Mouse (Mus musculus) liver, embryonic 16.5 days (tissue): ENCODE data around the gene Eef1akmt3. TPM values are rescaled to one million over a fixed set of nuclear protein-coding genes. Genes with fewer than 3 reads are reported as not detected.

Source experiments
- ATAC-seq: fragments of 200-750 bp; cut with Nextera tagmentation; 2 replicates; pipeline ENCODE4 v1.8.0; 2017; ENCODE audit warnings: low read depth, mild to moderate bottlenecking, moderate number of reproducible peaks, moderate library complexity
- H3K27ac ChIP-seq: fragments of 300-500 bp; sonication (generic); 2 replicates; pipeline ENCODE4 v1.5.1; 2014; ENCODE audit warnings: mild to moderate bottlenecking, low read length
- H3K27me3 ChIP-seq: fragments of 300-500 bp; sonication (generic); 2 replicates; pipeline ENCODE4 v1.6.1; 2014; ENCODE audit warnings: low read depth, low read length, mixed read lengths; ENCODE audit not compliant: control insufficient read depth, insufficient read depth
- H3K36me3 ChIP-seq: fragments of 300-500 bp; sonication (generic); 2 replicates; pipeline ENCODE4 v1.6.1; 2014; ENCODE audit warnings: mild to moderate bottlenecking; ENCODE audit not compliant: control insufficient read depth, insufficient read depth
- H3K4me1 ChIP-seq: fragments of 300-500 bp; sonication (generic); 2 replicates; pipeline ENCODE4 v1.6.1; 2014; ENCODE audit warnings: low read depth, low read length, mixed read lengths; ENCODE audit not compliant: control insufficient read depth
- H3K4me2 ChIP-seq: fragments of 300-500 bp; sonication (generic); 2 replicates; pipeline ENCODE4 v1.6.1; 2014; ENCODE audit warnings: low read depth, low read length, mixed read lengths
- H3K4me3 ChIP-seq: fragments of 300-500 bp; sonication (generic); 2 replicates; pipeline ENCODE4 v1.5.1; 2014; ENCODE audit warnings: low read depth, mild to moderate bottlenecking, low read length
- H3K9ac ChIP-seq: fragments of 300-500 bp; sonication (generic); 2 replicates; pipeline ENCODE4 v1.6.1; 2014; ENCODE audit warnings: low read depth, low read length
- H3K9me3 ChIP-seq: fragments of 300-500 bp; sonication (generic); replicated peaks from 2 replicates; pipeline ENCODE4 v1.6.1; 2016; ENCODE audit warnings: low read length; ENCODE audit not compliant: control insufficient read depth
- WGBS: fragments of 180-500 bp; shearing (Covaris S2); extraction: QIAGEN DNeasy Blood & Tissue Kit; methylation state at CpG from one replicate; pipeline ENCODE4 v1.1.7; 2014; ENCODE audit not compliant: insufficient replicate concordance; 5-methylcytosine and 5-hydroxymethylcytosine counted together
- polyA plus RNA-seq: library from polyadenylated mRNA; unstranded; fragments of >200 nt; fragmentation: Nextera tagmentation; extraction: Ambion mirVana; gene quantifications from 2 replicates; pipeline ENCODE4 v1.2.1, GENCODE M21; 2015

Gene Eef1akmt3
- polyA plus RNA-seq, 1 experiment from 2014 or later = 0.21 TPM

DNA sequence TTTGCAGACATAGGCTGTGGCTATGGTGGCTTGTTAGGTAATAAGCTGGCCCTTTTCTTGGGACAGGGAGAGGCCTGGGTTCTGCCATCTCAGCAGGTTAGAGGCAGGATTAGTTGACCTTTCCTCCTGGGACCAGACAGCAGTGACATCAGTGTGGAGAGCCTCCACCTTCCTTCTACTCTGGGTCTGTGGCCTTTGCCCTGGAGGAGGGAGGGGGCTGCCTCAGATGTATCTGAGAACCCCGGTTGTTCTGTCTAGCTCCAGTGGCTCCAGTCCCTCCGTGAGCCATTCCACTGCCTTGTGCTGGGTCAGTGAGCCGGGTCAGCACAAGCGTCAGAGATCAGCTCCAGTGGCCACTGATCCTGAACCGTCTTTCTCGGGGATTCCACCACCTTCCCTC lies 1.9 kb upstream of the Eef1akmt3 start:
- peaks cover 17% of the 10 kb centered on the region for H3K4me1 ChIP-seq
- no peak overlapping the region for H3K27ac ChIP-seq
- H3K4me3 ChIP-seq = no peak overlapping the region
- no peak for ATAC-seq
- no peak overlapping the region for H3K9ac ChIP-seq
- H3K9me3 ChIP-seq = no peaks in the 10 kb centered on the region
- H3K36me3 ChIP-seq = no peaks in the 10 kb centered on the region
- H3K27me3 ChIP-seq = peaks cover 34% of the 10 kb centered on the region
- WGBS = 68% methylated on average over 6 of the region's 6 CpGs
- no peak overlapping the region for H3K4me2 ChIP-seq

DNA sequence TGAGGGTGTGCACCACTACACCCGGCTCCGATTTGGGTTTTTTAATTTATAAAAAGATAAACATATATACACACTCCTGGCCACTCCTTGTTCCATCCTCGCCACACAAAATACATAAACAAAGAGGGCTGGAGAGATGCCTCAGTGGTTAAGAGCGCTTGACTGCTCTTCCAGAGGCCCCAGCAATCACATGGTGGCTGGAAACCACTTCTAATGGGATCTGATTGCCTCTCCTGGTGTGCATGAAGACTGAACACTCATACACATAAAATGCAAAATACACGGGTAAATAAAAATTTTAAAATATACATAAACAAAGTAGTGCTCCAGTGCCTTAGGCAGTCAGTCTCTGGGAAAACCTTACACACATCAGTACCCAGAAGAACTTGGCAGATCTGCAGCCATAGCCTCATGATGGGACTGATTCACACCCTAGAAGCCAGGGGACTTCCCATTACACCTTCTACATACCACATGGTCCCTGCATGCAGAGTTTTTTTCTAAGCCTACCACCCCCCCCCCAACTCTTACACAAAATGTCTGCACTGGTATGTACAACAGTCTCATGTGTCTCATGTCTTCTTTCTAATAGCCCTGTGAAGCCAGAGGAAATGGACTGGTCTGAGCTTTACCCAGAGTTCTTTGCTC lies 1.3 kb upstream of the Eef1akmt3 start:
- Histone ChIP-seq H3K9me3 (no peaks in the 10 kb centered on the region), H3K27ac (peak overlapping the region; percentile 46), H3K36me3 (no peaks in the 10 kb centered on the region), H3K4me2 (peak overlapping the region; percentile 93), H3K4me3 (peak overlapping the region; percentile 81), H3K4me1 (peaks cover 17% of the 10 kb centered on the region), H3K27me3 (peaks cover 28% of the 10 kb centered on the region), H3K9ac (peak overlapping the region; percentile 63)
- 13% methylated on average over 5 of the region's 5 CpGs for WGBS
- ATAC-seq = no peak

DNA sequence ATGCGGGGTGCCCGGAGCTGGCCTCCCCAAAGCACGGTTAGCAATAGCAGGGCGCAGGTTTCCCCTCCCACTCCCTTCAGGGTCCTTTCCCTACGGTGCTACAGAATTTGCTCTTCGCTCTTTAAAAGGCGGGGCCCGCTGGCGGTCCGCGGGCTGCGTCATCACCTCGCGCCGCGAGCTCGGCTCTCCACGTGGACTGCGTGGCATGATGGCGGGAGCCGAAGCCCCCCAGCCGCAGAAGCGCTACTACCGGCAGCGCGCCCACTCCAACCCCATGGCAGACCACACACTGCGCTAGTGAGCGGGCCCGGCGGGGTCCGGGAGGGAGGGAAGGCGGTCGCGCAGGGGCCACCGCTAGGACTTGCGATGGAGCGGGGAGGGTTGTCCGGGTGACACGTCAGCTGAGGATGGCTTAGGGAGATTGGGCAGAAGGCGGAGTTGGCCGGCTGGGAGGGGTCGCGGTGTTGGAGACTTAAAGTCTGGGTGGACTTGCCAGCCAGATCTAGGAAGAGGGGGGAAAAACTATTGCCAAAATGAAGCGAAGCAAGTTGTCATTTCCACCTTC lies 543 bp upstream of the Eef1akmt3 start:
- Histone ChIP-seq H3K4me2 (peak overlapping the region; percentile 93), H3K36me3 (no peaks in the 10 kb centered on the region), H3K9me3 (no peaks in the 10 kb centered on the region), H3K27me3 (peaks cover 28% of the 10 kb centered on the region), H3K4me1 (peaks cover 17% of the 10 kb centered on the region), H3K9ac (peak overlapping the region; percentile 63), H3K4me3 (peak overlapping the region; percentile 81), H3K27ac (no peak overlapping the region)
- under 1% methylated on average over 44 of the region's 44 CpGs for WGBS
- peak; percentile 82 for ATAC-seq

DNA sequence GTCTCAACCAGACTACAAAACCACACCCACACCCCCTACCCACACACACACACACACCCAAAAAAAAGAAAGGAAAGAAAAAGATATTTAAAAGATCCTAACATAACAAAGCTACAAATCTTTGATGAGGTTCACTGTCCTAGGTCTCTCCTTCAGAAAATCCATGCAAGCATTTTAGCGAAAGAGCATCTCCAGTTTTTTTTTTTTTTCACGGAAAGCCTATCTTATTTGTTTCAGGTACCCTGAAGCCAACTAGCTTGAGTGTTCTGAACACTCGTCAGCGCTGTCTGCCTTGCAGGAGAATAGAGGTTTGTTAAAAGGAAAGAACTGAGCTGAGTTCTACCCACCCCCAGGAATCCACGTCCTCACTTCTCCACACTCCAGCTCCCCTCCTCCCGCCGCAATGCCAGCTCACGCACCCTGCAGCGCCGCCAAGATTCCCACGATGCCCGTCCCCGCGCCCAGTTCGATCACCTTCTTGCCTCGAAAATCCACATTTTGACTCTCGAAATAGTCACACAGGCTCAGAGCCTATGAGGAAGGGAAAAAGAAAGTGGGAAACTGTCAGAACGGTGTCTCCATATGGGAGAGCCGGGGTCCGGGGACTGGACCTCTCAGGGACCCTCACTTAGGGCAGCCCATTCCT lies 621 bp downstream of the Eef1akmt3 start:
- no peak for ATAC-seq
- H3K27me3 ChIP-seq = peaks cover 28% of the 10 kb centered on the region
- H3K9me3 ChIP-seq = no peaks in the 10 kb centered on the region
- no peaks in the 10 kb centered on the region for H3K36me3 ChIP-seq
- H3K27ac ChIP-seq = no peak overlapping the region
- H3K4me2 ChIP-seq = peak overlapping the region; percentile 93
- peak overlapping the region; percentile 63 for H3K9ac ChIP-seq
- WGBS = 1% methylated on average over 20 of the region's 20 CpGs
- peak overlapping the region; percentile 81 for H3K4me3 ChIP-seq
- H3K4me1 ChIP-seq = peaks cover 17% of the 10 kb centered on the region

DNA sequence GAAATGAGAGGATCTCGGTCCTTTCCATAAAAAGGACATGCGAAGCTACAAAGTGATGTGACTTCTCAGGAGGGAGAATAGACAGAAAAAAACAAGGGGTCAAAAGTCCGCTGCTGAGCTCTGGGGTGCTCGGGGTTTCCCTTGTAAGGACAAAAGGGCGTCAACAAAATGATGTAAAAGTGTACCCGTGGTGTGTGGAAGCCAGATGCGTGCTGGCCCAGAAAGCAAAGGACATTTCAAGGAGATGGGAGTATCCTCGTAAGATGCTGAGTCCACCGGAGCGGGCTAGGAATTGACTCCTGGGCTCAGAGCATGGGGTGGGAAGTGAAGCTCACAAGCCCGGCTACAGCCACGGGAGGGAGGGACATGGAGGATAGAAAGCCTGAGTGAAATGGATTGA lies 3.7 kb downstream of the Eef1akmt3 start:
- ATAC-seq = no peak
- H3K4me2 ChIP-seq = no peak overlapping the region
- no peaks in the 10 kb centered on the region for H3K36me3 ChIP-seq
- H3K4me1 ChIP-seq = peaks cover 13% of the 10 kb centered on the region
- H3K27ac ChIP-seq = no peak overlapping the region
- H3K9ac ChIP-seq = no peak overlapping the region
- peaks cover 28% of the 10 kb centered on the region for H3K27me3 ChIP-seq
- WGBS = 65% methylated on average over 12 of the region's 12 CpGs
- H3K4me3 ChIP-seq = no peak overlapping the region
- H3K9me3 ChIP-seq = no peaks in the 10 kb centered on the region

DNA sequence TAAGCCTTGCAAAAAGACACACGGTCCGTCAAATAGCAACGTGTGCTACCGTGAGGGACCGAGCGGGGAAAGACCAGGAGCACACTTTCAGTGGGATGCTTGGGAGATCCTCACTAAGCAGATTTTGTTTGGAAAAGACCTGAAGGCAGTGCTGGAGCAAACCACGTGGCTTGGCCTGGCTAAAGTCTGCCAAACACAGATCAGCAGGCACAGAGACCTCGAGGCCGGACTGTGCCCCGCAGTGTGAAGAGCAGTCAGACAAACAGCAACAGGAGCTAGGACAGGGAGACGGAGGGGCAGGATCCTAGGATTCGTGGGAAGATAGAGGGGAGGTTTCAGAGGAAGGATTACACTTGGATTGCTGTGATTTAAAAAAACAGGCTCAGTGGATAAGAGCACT lies 5.0 kb downstream of the Eef1akmt3 start:
- peak; percentile 48; the same call in 1 of the 2 replicates for ATAC-seq
- no peak overlapping the region for H3K4me2 ChIP-seq
- 71% methylated on average over 12 of the region's 12 CpGs for WGBS
- H3K4me3 ChIP-seq = no peak overlapping the region
- no peaks in the 10 kb centered on the region for H3K9me3 ChIP-seq
- H3K36me3 ChIP-seq = no peaks in the 10 kb centered on the region
- H3K9ac ChIP-seq = no peak overlapping the region
- H3K4me1 ChIP-seq = peaks cover 5% of the 10 kb centered on the region
- no peak overlapping the region for H3K27ac ChIP-seq
- peaks cover 25% of the 10 kb centered on the region for H3K27me3 ChIP-seq

DNA sequence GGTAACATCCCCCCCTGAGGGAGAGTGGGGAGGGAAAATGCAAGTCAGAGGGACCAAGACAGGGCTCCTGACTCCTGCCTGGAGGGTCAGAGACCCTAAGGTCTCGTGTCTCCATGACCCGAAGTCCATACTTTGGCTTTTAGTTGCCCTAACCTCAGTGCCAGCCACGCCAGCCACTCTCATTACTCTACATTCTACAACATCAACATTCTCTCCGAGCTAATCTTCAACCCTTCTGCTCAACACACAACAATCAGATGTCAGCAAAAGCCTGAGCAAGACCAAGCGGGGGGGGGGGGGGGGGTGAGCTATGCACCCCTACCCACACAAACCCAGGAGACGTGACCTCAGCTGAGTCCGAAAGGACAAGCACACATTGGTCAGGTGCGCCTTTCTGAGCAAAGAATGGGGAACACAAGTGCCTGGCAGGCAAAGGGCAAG lies 8.0 kb downstream of the Eef1akmt3 start:
- no peak overlapping the region for H3K4me2 ChIP-seq
- H3K4me3 ChIP-seq = no peak overlapping the region
- no peak for ATAC-seq
- H3K9ac ChIP-seq = no peak overlapping the region
- no peaks in the 10 kb centered on the region for H3K9me3 ChIP-seq
- no peak overlapping the region for H3K27ac ChIP-seq
- WGBS = 57% methylated on average over 8 of the region's 8 CpGs
- H3K36me3 ChIP-seq = no peaks in the 10 kb centered on the region
- peaks cover 6% of the 10 kb centered on the region; the same call in 1 of the 2 replicates for H3K4me1 ChIP-seq
- H3K27me3 ChIP-seq = no peaks in the 10 kb centered on the region; the same call in 1 of the 2 replicates

DNA sequence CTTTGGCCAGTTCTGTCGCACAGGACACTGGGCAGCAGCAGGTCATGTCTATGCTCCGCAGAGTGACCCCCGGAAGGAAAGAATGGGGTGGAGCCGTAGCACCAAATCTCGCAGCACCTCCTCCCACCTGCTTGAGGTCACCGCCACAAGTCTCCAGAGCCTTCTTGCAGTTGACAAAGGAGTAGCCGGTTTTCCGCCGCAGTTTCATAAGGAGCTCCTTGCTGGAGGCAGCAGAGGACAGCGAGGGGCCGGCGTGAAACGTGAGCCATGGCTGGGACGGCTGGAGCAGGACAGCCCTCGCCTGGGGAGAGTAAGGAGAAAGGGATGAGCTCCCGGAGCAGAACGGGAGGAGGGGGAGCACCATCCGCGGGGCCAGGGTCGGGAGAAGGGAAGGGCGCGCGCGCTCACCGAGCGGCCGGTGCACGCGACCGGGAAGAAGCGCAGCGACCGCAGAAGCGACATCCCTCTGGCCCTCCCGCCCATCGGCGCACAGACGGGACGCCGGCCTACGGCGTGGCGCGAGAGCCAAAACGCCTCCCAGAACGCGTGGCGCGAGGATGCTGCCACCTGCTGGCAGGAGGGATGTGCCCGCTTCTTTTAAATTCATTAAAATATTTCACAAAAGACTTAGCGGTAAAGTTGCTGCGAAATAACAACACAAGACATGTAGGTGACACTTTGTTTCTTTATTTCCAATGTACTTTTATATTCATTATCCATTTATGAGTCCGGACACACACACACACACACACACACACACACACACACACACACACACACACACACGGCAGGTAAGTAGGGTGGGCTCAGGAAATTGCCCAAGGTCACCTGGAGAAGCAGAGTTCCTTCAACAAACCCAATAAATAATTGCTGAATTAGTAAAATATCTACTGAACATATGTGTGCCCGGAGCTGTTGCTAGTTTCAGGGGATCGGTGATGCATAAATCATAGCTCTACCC lies 10.7 kb downstream of the Eef1akmt3 start, which contains the start of gene Tsfm:
TSS of gene Tsfm (minus strand) at position 505 of the 961 bp plus-strand sequence.
- WGBS = 5% methylated on average over 56 of the region's 56 CpGs
- Histone ChIP-seq H3K27me3 (no peaks in the 10 kb centered on the region), H3K9ac (peak within 1 kb of the TSS; percentile 86), H3K4me3 (peak within 1 kb of the TSS; percentile 89), H3K4me1 (peaks cover 6% of the 10 kb centered on the region; the same call in 1 of the 2 replicates), H3K4me2 (peak within 1 kb of the TSS; percentile 97), H3K36me3 (peaks cover 14% of the 10 kb centered on the region), H3K27ac (peak within 1 kb of the TSS; percentile 46; the same call in 1 of the 2 replicates), H3K9me3 (no peaks in the 10 kb centered on the region)
- peak; percentile 89 for ATAC-seq
